Mouse (Mus musculus) kidney, postnatal 0 days (tissue): Measurements from ENCODE around the gene Amph. TPM values are rescaled to one million over a fixed set of nuclear protein-coding genes. Genes with fewer than 3 reads are reported as not detected.

Experiments used
- ATAC-seq: fragments of 200-750 bp; cut with Nextera tagmentation; replicated peaks from 2 replicates; pipeline ENCODE4 v1.8.0; 2017; ENCODE audit warnings: low read depth, moderate number of reproducible peaks, moderate TSS enrichment, moderate library complexity; ENCODE audit not compliant: low FRiP score
- DNase-seq: peaks from one replicate; pipeline ENCODE4 v3.0.0-alpha.2; 2016; ENCODE audit warnings: low spot score
- H3K27ac ChIP-seq: fragments of 300-500 bp; sonication (generic); 2 replicates; pipeline ENCODE4 v1.5.1; 2014; ENCODE audit warnings: mild to moderate bottlenecking
- H3K27me3 ChIP-seq: fragments of 300-500 bp; sonication (generic); 2 replicates; pipeline ENCODE4 v1.6.1; 2014; ENCODE audit warnings: low read length, mixed read lengths; ENCODE audit not compliant: insufficient read depth
- H3K36me3 ChIP-seq: fragments of 300-500 bp; sonication (generic); 2 replicates; pipeline ENCODE4 v1.6.1; 2014; ENCODE audit warnings: low read length, mixed read lengths; ENCODE audit not compliant: insufficient read depth
- H3K4me1 ChIP-seq: fragments of 300-500 bp; sonication (generic); replicated peaks from 2 replicates; pipeline ENCODE4 v1.6.1; 2014; ENCODE audit warnings: antibody characterized with exemption, low read length, mixed read lengths; ENCODE audit not compliant: insufficient read depth
- H3K4me2 ChIP-seq: fragments of 300-500 bp; sonication (generic); 2 replicates; pipeline ENCODE4 v1.6.1; 2014; ENCODE audit warnings: mild to moderate bottlenecking, low read length, moderate library complexity, mixed read lengths
- H3K4me3 ChIP-seq: fragments of 300-500 bp; sonication (generic); replicated peaks from 2 replicates; pipeline ENCODE4 v1.5.1; 2014; ENCODE audit warnings: low read depth, low read length
- H3K9ac ChIP-seq: fragments of 300-500 bp; sonication (generic); 2 replicates; pipeline ENCODE4 v1.6.1; 2014; ENCODE audit warnings: low read depth, low read length
- H3K9me3 ChIP-seq: fragments of 300-500 bp; sonication (generic); replicated peaks from 2 replicates; pipeline ENCODE4 v1.6.1; 2016; ENCODE audit warnings: low read length, inconsistent platforms, mixed read lengths
- CTCF ChIP-seq: IDR thresholded peaks from 2 replicates; pipeline ENCODE4 v1.5.1; 2016; ENCODE audit warnings: antibody characterized with exemption, low read depth, mild to moderate bottlenecking, moderate library complexity
- WGBS: fragments of 180-500 bp; shearing (Covaris S2); extraction: QIAGEN DNeasy Blood & Tissue Kit; methylation state at CpG from one replicate; pipeline ENCODE4 v1.1.7; 2014; 5-methylcytosine and 5-hydroxymethylcytosine counted together
- polyA plus RNA-seq: library from polyadenylated mRNA; unstranded; fragments of >200 nt; fragmentation: Nextera tagmentation; extraction: Ambion mirVana; gene quantifications from 2 replicates; pipeline ENCODE4 v1.2.1, GENCODE M21; 2015

Gene Amph
- polyA plus RNA-seq, 1 experiment from 2014 or later, result 7.2 TPM

DNA sequence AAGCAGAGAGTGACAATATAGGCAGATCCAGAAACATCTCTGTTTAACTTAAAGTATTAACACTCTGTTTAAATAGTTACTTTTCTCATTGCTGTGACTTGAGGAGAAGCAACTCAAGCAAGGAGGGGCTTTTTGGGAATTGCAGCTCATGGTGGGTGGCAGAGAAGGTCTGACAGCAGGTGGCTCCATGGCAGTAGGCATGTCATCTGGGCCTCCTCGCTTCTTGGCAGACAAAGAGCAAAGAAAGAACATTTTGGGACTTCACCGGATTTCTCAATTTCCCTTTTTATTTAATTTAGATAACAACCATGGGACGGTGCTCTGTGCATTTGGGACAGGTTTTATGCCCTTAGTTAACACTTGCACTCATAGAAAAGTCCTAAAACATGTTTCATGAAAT, 195.8 kb downstream of the Amph start:
- 81% methylated on average over 3 of the region's 3 CpGs for WGBS
- H3K4me2 ChIP-seq, result no peak overlapping the region
- H3K27me3 ChIP-seq, result no peaks in the 10 kb centered on the region
- H3K4me1 ChIP-seq, result no peaks in the 10 kb centered on the region
- DNase-seq (no peak), ATAC-seq (no peak)
- H3K9ac ChIP-seq, result no peak overlapping the region
- H3K4me3 ChIP-seq, result no peak overlapping the region
- H3K9me3 ChIP-seq, result no peaks in the 10 kb centered on the region
- no peaks in the 10 kb centered on the region for H3K36me3 ChIP-seq
- no peak for TF ChIP-seq CTCF
- no peak overlapping the region for H3K27ac ChIP-seq

DNA sequence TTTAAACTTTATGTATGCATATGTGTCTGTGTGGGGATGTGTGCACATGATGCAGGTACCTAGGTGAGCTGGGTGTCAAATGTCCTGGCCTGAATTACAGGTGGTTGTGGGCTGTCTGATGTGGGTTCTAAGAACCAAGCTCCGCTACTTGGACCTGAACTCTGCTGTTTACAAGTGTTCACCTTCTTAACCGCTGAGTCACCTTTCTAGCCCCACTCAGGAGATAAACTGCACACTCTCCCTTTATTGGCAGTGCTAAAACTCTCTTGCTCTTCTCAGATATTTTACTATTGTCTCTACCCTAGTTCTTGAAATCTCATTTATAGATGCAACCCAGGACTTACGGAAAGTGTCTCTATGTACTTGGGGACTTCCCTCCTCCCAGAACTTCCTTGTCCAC, 199.5 kb downstream of the Amph start:
- no peak for TF ChIP-seq CTCF
- Histone ChIP-seq H3K4me2 (no peak overlapping the region), H3K27me3 (no peaks in the 10 kb centered on the region), H3K4me1 (no peaks in the 10 kb centered on the region), H3K9ac (no peak overlapping the region), H3K4me3 (no peak overlapping the region), H3K36me3 (no peaks in the 10 kb centered on the region), H3K9me3 (no peaks in the 10 kb centered on the region), H3K27ac (no peak overlapping the region)
- ATAC-seq, result no peak
- 89% methylated on average over 3 of the region's 3 CpGs for WGBS
- no peak for DNase-seq

DNA sequence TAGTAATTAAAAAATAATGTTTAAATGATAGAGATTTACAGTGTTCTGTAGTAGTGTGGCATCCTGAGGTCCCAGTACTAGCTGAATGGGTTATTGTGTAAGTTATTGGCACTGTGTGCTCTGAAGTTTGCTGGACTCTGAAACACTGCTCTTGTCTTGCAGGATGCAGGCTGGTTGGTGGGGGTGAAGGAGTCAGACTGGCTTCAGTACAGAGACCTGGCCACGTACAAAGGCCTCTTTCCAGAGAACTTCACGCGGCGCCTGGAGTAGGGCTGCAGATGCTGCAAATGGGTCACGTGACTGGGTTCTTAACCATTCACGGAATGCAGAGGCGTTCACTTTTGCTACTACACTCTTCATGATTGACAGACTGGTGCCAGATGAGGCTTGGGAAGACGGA, 201.6 kb downstream of the Amph start:
- Histone ChIP-seq H3K4me3 (no peak overlapping the region), H3K4me2 (no peak overlapping the region), H3K27me3 (no peaks in the 10 kb centered on the region), H3K36me3 (no peaks in the 10 kb centered on the region), H3K9ac (no peak overlapping the region), H3K9me3 (no peaks in the 10 kb centered on the region), H3K27ac (no peak overlapping the region), H3K4me1 (no peaks in the 10 kb centered on the region)
- WGBS, result 86% methylated on average over 8 of the region's 8 CpGs
- ATAC-seq, result no peak
- no peak for DNase-seq
- no peak for TF ChIP-seq CTCF

DNA sequence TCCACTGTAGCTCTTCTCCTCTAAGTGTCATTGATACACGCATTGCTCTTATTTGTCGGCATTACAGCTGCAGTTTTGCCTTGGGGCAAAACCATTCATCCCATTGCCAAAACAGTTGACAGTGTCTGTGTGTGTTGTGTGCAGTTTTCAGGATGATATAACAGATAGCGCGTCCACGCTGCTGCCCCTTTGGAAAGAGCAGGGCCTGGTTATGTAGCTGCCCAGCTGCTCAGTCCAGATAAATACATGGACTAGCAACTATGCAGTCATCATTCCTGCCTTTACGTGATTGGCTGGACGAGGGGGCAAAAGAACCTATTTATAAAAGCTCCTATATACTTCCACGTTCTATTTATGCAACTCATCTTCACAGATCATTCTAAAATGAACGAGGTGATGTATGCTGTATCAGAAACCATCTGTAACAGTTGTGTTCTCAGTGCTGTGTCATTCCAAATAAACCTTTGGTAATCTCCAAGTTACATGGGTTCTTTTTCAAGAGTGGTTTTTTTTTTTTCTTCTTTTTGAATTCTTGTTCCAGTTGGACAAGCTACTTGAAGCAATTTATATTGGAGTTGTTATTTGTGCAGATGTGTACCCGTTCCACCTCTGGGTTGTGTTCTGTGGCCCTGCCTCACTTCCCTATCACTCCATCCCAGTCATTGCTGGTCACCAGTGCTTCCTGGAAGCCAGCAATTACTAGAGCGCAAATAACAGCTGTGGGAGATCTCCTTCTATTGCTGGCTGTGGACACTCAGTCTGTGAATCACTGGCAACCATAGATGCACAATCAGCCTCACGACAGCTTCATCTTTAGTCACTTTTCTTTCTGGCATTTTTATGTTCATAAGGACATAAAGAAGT, 202.7 kb downstream of the Amph start:
- Histone ChIP-seq H3K9ac (no peak overlapping the region), H3K27me3 (no peaks in the 10 kb centered on the region), H3K4me2 (no peak overlapping the region), H3K9me3 (no peaks in the 10 kb centered on the region), H3K36me3 (no peaks in the 10 kb centered on the region), H3K4me1 (no peaks in the 10 kb centered on the region), H3K4me3 (no peak overlapping the region), H3K27ac (no peak overlapping the region)
- ATAC-seq, result no peak
- peak; percentile 65 for DNase-seq
- TF ChIP-seq CTCF, result no peak
- 80% methylated on average over 12 of the region's 12 CpGs for WGBS

DNA sequence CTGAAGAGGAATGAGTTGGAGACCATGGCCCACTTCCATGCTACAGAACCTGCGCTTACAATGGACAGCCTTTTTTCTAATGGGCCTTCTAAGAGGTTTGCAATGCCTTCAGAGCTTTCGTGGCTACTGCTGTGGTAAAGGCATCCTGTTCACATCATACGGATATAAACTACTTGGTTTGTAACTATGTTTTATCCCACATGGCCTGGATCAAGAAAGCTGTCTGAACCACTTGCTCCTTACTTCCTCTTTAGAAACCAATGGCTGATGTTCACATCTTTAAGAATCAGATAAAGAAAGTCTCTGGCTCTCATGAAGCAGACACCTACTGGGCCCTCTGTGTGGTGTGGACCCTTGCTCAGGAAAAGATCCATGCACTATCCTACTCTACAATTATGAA, 204.1 kb downstream of the Amph start:
- no peak overlapping the region for H3K9ac ChIP-seq
- no peaks in the 10 kb centered on the region for H3K27me3 ChIP-seq
- DNase-seq (no peak), ATAC-seq (no peak)
- H3K27ac ChIP-seq, result no peak overlapping the region
- no peak overlapping the region for H3K4me2 ChIP-seq
- no peaks in the 10 kb centered on the region for H3K4me1 ChIP-seq
- no peak overlapping the region for H3K4me3 ChIP-seq
- H3K36me3 ChIP-seq, result no peaks in the 10 kb centered on the region
- TF ChIP-seq CTCF, result no peak
- H3K9me3 ChIP-seq, result no peaks in the 10 kb centered on the region
- 87% methylated on average over 3 of the region's 3 CpGs for WGBS

DNA sequence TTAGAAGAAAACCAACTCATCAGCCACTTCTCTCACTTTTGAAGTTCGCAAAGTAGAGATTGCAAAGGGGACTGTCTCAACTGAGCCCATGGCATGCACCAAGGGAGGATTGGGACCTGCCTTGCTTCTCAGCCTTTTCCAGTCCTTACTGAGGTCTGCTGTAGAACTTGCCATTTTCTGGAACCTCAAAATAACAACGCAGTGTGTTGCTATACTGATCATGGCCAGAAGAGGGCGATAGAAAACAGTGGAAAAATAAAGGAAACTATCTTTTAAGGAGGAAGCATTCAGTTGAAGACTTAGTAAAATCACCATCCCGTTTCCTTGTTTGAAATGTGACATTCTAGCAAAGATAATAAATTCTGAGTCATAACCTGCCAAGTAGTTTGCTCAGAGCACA, 210.5 kb downstream of the Amph start:
- TF ChIP-seq CTCF, result peak; percentile 84
- no peaks in the 10 kb centered on the region for H3K36me3 ChIP-seq
- no peak overlapping the region for H3K4me2 ChIP-seq
- no peaks in the 10 kb centered on the region for H3K9me3 ChIP-seq
- ATAC-seq (0 out of 2 replicates have a peak, but pooled peaks have one; percentile 40), DNase-seq (peak; percentile 67)
- WGBS, result 30% methylated on average over 4 of the region's 4 CpGs
- H3K9ac ChIP-seq, result no peak overlapping the region
- H3K27me3 ChIP-seq, result no peaks in the 10 kb centered on the region
- no peak overlapping the region for H3K27ac ChIP-seq
- H3K4me3 ChIP-seq, result no peak overlapping the region
- no peaks in the 10 kb centered on the region for H3K4me1 ChIP-seq
